Mouse (Mus musculus) forebrain, embryonic 11.5 days (tissue): ENCODE data around the gene Fam57b. TPM values are rescaled to one million over a fixed set of nuclear protein-coding genes. Genes with fewer than 3 reads are reported as not detected.

Experiments
- ATAC-seq: fragments of 200-750 bp; cut with Nextera tagmentation; replicated peaks from 2 replicates; pipeline ENCODE4 v1.8.0; 2017; ENCODE audit warnings: moderate TSS enrichment; ENCODE audit not compliant: low FRiP score
- DNase-seq: peaks from one replicate; pipeline ENCODE4 v3.0.0-alpha.2; 2017; ENCODE audit warnings: low spot score
- H3K27ac ChIP-seq: fragments of 300-500 bp; sonication (generic); 2 replicates; pipeline ENCODE4 v1.5.1; 2014; ENCODE audit warnings: low read depth, low read length
- H3K27me3 ChIP-seq: fragments of 300-500 bp; sonication (generic); 2 replicates; pipeline ENCODE4 v1.6.1; 2014; ENCODE audit warnings: mild to moderate bottlenecking, low read length, mixed read lengths; ENCODE audit not compliant: control insufficient read depth, insufficient read depth
- H3K36me3 ChIP-seq: fragments of 300-500 bp; sonication (generic); 2 replicates; pipeline ENCODE4 v1.6.1; 2014; ENCODE audit warnings: mild to moderate bottlenecking, low read length, moderate library complexity, mixed read lengths; ENCODE audit not compliant: control insufficient read depth, insufficient read depth
- H3K4me1 ChIP-seq: fragments of 300-500 bp; sonication (generic); replicated peaks from 2 replicates; pipeline ENCODE4 v1.6.1; 2014; ENCODE audit warnings: low read length, mixed read lengths; ENCODE audit not compliant: control insufficient read depth, insufficient read depth
- H3K4me2 ChIP-seq: fragments of 300-500 bp; sonication (generic); 2 replicates; pipeline ENCODE4 v1.6.1; 2014; ENCODE audit warnings: low read depth, mild to moderate bottlenecking, low read length, moderate library complexity, mixed read lengths; ENCODE audit not compliant: severe bottlenecking
- H3K4me3 ChIP-seq: fragments of 300-500 bp; sonication (generic); 2 replicates; pipeline ENCODE4 v1.5.1; 2014; ENCODE audit warnings: low read depth, low read length
- H3K9ac ChIP-seq: fragments of 300-500 bp; sonication (generic); 2 replicates; pipeline ENCODE4 v1.6.1; 2014; ENCODE audit warnings: low read length
- H3K9me3 ChIP-seq: fragments of 300-500 bp; sonication (generic); 2 replicates; pipeline ENCODE4 v1.6.1; 2016; ENCODE audit warnings: low read length, mixed read lengths; ENCODE audit not compliant: control insufficient read depth
- WGBS: fragments of 180-500 bp; shearing (Covaris S2); extraction: QIAGEN DNeasy Blood & Tissue Kit; methylation state at CpG from one replicate; pipeline ENCODE4 v1.1.7; 2014; 5-methylcytosine and 5-hydroxymethylcytosine counted together
- polyA plus RNA-seq: library from polyadenylated mRNA; unstranded; fragments of >200 nt; fragmentation: Nextera tagmentation; extraction: Ambion mirVana; gene quantifications from 2 replicates; pipeline ENCODE4 v1.2.1, GENCODE M21; 2014

Gene Fam57b
- polyA plus RNA-seq, 1 experiment from 2014 or later: 10.2 TPM

GRCm38 (mm10) chr7:126860987-126861386, 63.5 kb downstream of the Fam57b start:
- no peak for ATAC-seq
- WGBS: 76% methylated on average over 5 of the region's 5 CpGs
- peaks cover 20% of the 10 kb centered on the region for H3K4me1 ChIP-seq
- peaks cover 12% of the 10 kb centered on the region; the same call in 1 of the 2 replicates for H3K36me3 ChIP-seq
- no peak overlapping the region for H3K27ac ChIP-seq
- H3K4me3 ChIP-seq: peak overlapping the region; percentile 64
- H3K27me3 ChIP-seq: no peaks in the 10 kb centered on the region
- peak overlapping the region; percentile 87 for H3K9ac ChIP-seq
- DNase-seq: no peak
- H3K9me3 ChIP-seq: no peaks in the 10 kb centered on the region
- H3K4me2 ChIP-seq: peak overlapping the region; percentile 72

- peak within 1 kb of the TSS; percentile 84 for H3K27ac ChIP-seq
- 5% methylated on average over 42 of the region's 42 CpGs for WGBS
- H3K9ac ChIP-seq: peak within 1 kb of the TSS; percentile 87
- peaks cover 20% of the 10 kb centered on the region for H3K4me1 ChIP-seq
- peaks cover 18% of the 10 kb centered on the region; the same call in 1 of the 2 replicates for H3K36me3 ChIP-seq
- no peaks in the 10 kb centered on the region for H3K27me3 ChIP-seq
- H3K4me2 ChIP-seq: peak within 1 kb of the TSS; percentile 72
- H3K9me3 ChIP-seq: no peaks in the 10 kb centered on the region
- peak; percentile 97 for DNase-seq
- peak within 1 kb of the TSS; percentile 64 for H3K4me3 ChIP-seq
- ATAC-seq: peak; percentile 89
These were observed 64.1 kb downstream of the Fam57b start, which contains the start of gene Hirip3 for GRCm38 (mm10) chr7:126861429-126862130. Gene Hirip3 (plus strand): TSS chr7:126861972.

GRCm38 (mm10) chr7:126862147-126862784, 64.8 kb downstream of the Fam57b start, which contains the start of gene Ino80e:
Gene Ino80e (minus strand): TSS chr7:126862377.
- under 1% methylated on average over 41 of the region's 41 CpGs for WGBS
- H3K4me1 ChIP-seq: peaks cover 20% of the 10 kb centered on the region
- ATAC-seq (peak; percentile 76), DNase-seq (peak; percentile 96)
- H3K27me3 ChIP-seq: no peaks in the 10 kb centered on the region
- H3K36me3 ChIP-seq: peaks cover 17% of the 10 kb centered on the region; the same call in 1 of the 2 replicates
- H3K4me3 ChIP-seq: peak within 1 kb of the TSS; percentile 64
- peak within 1 kb of the TSS; percentile 87 for H3K9ac ChIP-seq
- H3K9me3 ChIP-seq: no peaks in the 10 kb centered on the region
- peak within 1 kb of the TSS; percentile 84 for H3K27ac ChIP-seq
- H3K4me2 ChIP-seq: peak within 1 kb of the TSS; percentile 72

GRCm38 (mm10) chr7:126863791-126864190, 66.3 kb downstream of the Fam57b start:
- Histone ChIP-seq H3K36me3 (peaks cover 17% of the 10 kb centered on the region; the same call in 1 of the 2 replicates), H3K27ac (0 out of 2 replicates have a peak overlapping the region, but pooled peaks have one; percentile 7), H3K4me2 (peak overlapping the region; percentile 72), H3K27me3 (no peaks in the 10 kb centered on the region), H3K9ac (peak overlapping the region; percentile 87), H3K9me3 (no peaks in the 10 kb centered on the region), H3K4me1 (peaks cover 20% of the 10 kb centered on the region), H3K4me3 (peak overlapping the region; percentile 64)
- DNase-seq: no peak
- no peak for ATAC-seq
- 71% methylated on average over 6 of the region's 6 CpGs for WGBS

- 89% methylated on average over 2 of the region's 2 CpGs for whole genome bisulfite sequencing
- Histone ChIP-seq H3K27me3 (no peaks in the 10 kb centered on the region), H3K4me1 (peaks cover 16% of the 10 kb centered on the region), H3K9ac (no peak overlapping the region), H3K4me3 (no peak overlapping the region), H3K9me3 (no peaks in the 10 kb centered on the region), H3K36me3 (peaks cover 39% of the 10 kb centered on the region), H3K4me2 (no peak overlapping the region), H3K27ac (no peak overlapping the region)
- DNase-seq (no peak), ATAC-seq (no peak)
These were observed 70.1 kb downstream of the Fam57b start for GRCm38 (mm10) chr7:126867534-126867933.

GRCm38 (mm10) chr7:126868003-126868402, 70.5 kb downstream of the Fam57b start:
- H3K27me3 ChIP-seq: no peaks in the 10 kb centered on the region
- no peak overlapping the region for H3K27ac ChIP-seq
- DNase-seq (no peak), ATAC-seq (no peak)
- peaks cover 39% of the 10 kb centered on the region for H3K36me3 ChIP-seq
- H3K4me1 ChIP-seq: peaks cover 16% of the 10 kb centered on the region
- no peak overlapping the region for H3K9ac ChIP-seq
- H3K4me3 ChIP-seq: no peak overlapping the region
- H3K9me3 ChIP-seq: no peaks in the 10 kb centered on the region
- H3K4me2 ChIP-seq: no peak overlapping the region
- 90% methylated on average over 12 of the region's 12 CpGs for WGBS

- 93% methylated on average over 23 of the region's 23 CpGs for WGBS
- peaks cover 43% of the 10 kb centered on the region for H3K36me3 ChIP-seq
- H3K4me2 ChIP-seq: no peak overlapping the region
- H3K4me1 ChIP-seq: no peaks in the 10 kb centered on the region
- H3K4me3 ChIP-seq: no peak overlapping the region
- ATAC-seq (no peak), DNase-seq (no peak)
- H3K27ac ChIP-seq: no peak overlapping the region
- no peaks in the 10 kb centered on the region for H3K27me3 ChIP-seq
- no peaks in the 10 kb centered on the region for H3K9me3 ChIP-seq
- no peak overlapping the region for H3K9ac ChIP-seq
These were observed 72.5 kb downstream of the Fam57b start for GRCm38 (mm10) chr7:126869780-126870519.

GRCm38 (mm10) chr7:126870520-126870891, 73.0 kb downstream of the Fam57b start:
- Histone ChIP-seq H3K36me3 (peaks cover 37% of the 10 kb centered on the region), H3K4me3 (no peak overlapping the region), H3K9ac (no peak overlapping the region), H3K27ac (no peak overlapping the region), H3K9me3 (no peaks in the 10 kb centered on the region), H3K4me2 (no peak overlapping the region), H3K4me1 (no peaks in the 10 kb centered on the region), H3K27me3 (no peaks in the 10 kb centered on the region)
- WGBS: 87% methylated on average over 2 of the region's 2 CpGs
- DNase-seq: no peak
- no peak for ATAC-seq
